Mouse (Mus musculus) liver, adult 2 months (tissue): ENCODE measurements at regions not wholly inside any gene's neighbourhood (a gene's known extent, or its start where the extent isn't known, plus 50 kb on each side); places are given as distances from the start of the nearest gene placed in this dataset.
A peak's percentile ranks its signal among the peaks of the same experiment; 100 is the strongest.

Experiments used
- DNase-seq: peaks from one replicate; pipeline ENCODE4 v3.0.0-alpha.2; 2011; ENCODE audit warnings: low read depth, low spot score; ENCODE audit errors: extremely low read depth
- H3K27ac ChIP-seq: fragments of 200-500 bp; replicated peaks from 2 replicates; pipeline ENCODE4 v1.5.1; 2012; ENCODE audit warnings: low read depth, mild to moderate bottlenecking, control low read depth, inconsistent platforms, low read length; ENCODE audit not compliant: insufficient read depth
- H3K27me3 ChIP-seq: fragments of 200-500 bp; 2 replicates; pipeline ENCODE4 v1.6.1; 2012; ENCODE audit warnings: mild to moderate bottlenecking, moderate library complexity, low read length, inconsistent platforms; ENCODE audit not compliant: control insufficient read depth, insufficient read depth
- H3K36me3 ChIP-seq: fragments of 200-500 bp; 2 replicates; pipeline ENCODE4 v1.6.1; 2012; ENCODE audit warnings: low read length, inconsistent platforms; ENCODE audit not compliant: control insufficient read depth, insufficient read depth
- H3K4me1 ChIP-seq: fragments of 200-500 bp; 2 replicates; pipeline ENCODE4 v1.6.1; 2011; ENCODE audit warnings: low read length; ENCODE audit not compliant: control insufficient read depth, insufficient read depth
- H3K4me3 ChIP-seq: fragments of 200-500 bp; 2 replicates; pipeline ENCODE4 v1.5.1; 2011; ENCODE audit warnings: low read depth, mild to moderate bottlenecking, control low read depth, low read length, moderate library complexity; ENCODE audit not compliant: insufficient read depth
- H3K79me2 ChIP-seq: fragments of 200-500 bp; 2 replicates; pipeline ENCODE4 v1.6.1; 2012; ENCODE audit warnings: inconsistent platforms, mild to moderate bottlenecking, low read length, moderate library complexity; ENCODE audit not compliant: control insufficient read depth, insufficient read depth
- H3K9ac ChIP-seq: fragments of 200-500 bp; 2 replicates; pipeline ENCODE4 v1.6.1; 2012; ENCODE audit warnings: low read depth, mild to moderate bottlenecking, control low read depth, inconsistent platforms, low read length
- CTCF ChIP-seq: fragments of 200-500 bp; IDR thresholded peaks from 2 replicates; pipeline ENCODE4 v1.5.1; 2011; ENCODE audit warnings: low read depth, low read length, control low read depth
- POLR2A ChIP-seq: fragments of 200-500 bp; IDR thresholded peaks from 2 replicates; pipeline ENCODE4 v1.6.1; 2011; ENCODE audit warnings: low read length, control low read depth; ENCODE audit not compliant: insufficient read depth; ENCODE audit errors: extremely low read depth
- WGBS: fragments of 180-500 bp; shearing (Covaris S2); methylation state at CpG from one replicate; pipeline ENCODE4 v1.1.7; 2018; 5-methylcytosine and 5-hydroxymethylcytosine counted together

- WGBS = 24% methylated on average over 15 of the region's 15 CpGs
- no peak for DNase-seq
- Histone ChIP-seq H3K27ac (no peak overlapping the region), H3K9ac (no peak overlapping the region), H3K79me2 (no peaks in the 10 kb centered on the region), H3K4me1 (no peaks in the 10 kb centered on the region), H3K36me3 (no peaks in the 10 kb centered on the region), H3K4me3 (no peak overlapping the region), H3K27me3 (no peaks in the 10 kb centered on the region)
- TF ChIP-seq POLR2A (no peak), CTCF (no peak)
Observed at GRCm38 (mm10) chr15:96169726-96170467, 117.4 kb upstream of the Arid2 start.

GRCm38 (mm10) chr15:96170986-96171769, 116.1 kb upstream of the Arid2 start:
- no peak for DNase-seq
- 7% methylated on average over 22 of the region's 22 CpGs for WGBS
- TF ChIP-seq CTCF = no peak
- no peak for TF ChIP-seq POLR2A
- no peaks in the 10 kb centered on the region for H3K36me3 ChIP-seq
- no peaks in the 10 kb centered on the region for H3K79me2 ChIP-seq
- H3K27me3 ChIP-seq = no peaks in the 10 kb centered on the region
- H3K4me1 ChIP-seq = no peaks in the 10 kb centered on the region
- no peak overlapping the region for H3K9ac ChIP-seq
- peak overlapping the region; percentile 20; the same call in 1 of the 2 replicates for H3K4me3 ChIP-seq
- no peak overlapping the region for H3K27ac ChIP-seq

- Histone ChIP-seq H3K27me3 (no peaks in the 10 kb centered on the region), H3K79me2 (no peaks in the 10 kb centered on the region), H3K36me3 (no peaks in the 10 kb centered on the region), H3K4me3 (no peak overlapping the region), H3K9ac (no peak overlapping the region), H3K27ac (no peak overlapping the region), H3K4me1 (no peaks in the 10 kb centered on the region)
- TF ChIP-seq CTCF = no peak
- no peak for TF ChIP-seq POLR2A
- 80% methylated on average over 9 of the region's 9 CpGs for WGBS
- DNase-seq = no peak
Observed at GRCm38 (mm10) chr15:96177911-96178310, 109.4 kb upstream of the Arid2 start.

- 85% methylated on average over 8 of the region's 8 CpGs for WGBS
- H3K36me3 ChIP-seq = no peaks in the 10 kb centered on the region
- no peak for DNase-seq
- no peak overlapping the region for H3K27ac ChIP-seq
- no peaks in the 10 kb centered on the region for H3K79me2 ChIP-seq
- H3K9ac ChIP-seq = no peak overlapping the region
- H3K27me3 ChIP-seq = no peaks in the 10 kb centered on the region
- no peaks in the 10 kb centered on the region for H3K4me1 ChIP-seq
- TF ChIP-seq CTCF = no peak
- no peak for TF ChIP-seq POLR2A
- H3K4me3 ChIP-seq = no peak overlapping the region
Observed at GRCm38 (mm10) chr15:96178374-96179109, 108.8 kb upstream of the Arid2 start.

- no peak for TF ChIP-seq CTCF
- TF ChIP-seq POLR2A = no peak
- H3K36me3 ChIP-seq = no peaks in the 10 kb centered on the region
- no peak overlapping the region for H3K27ac ChIP-seq
- no peak for DNase-seq
- H3K4me3 ChIP-seq = no peak overlapping the region
- H3K9ac ChIP-seq = no peak overlapping the region
- no peaks in the 10 kb centered on the region for H3K4me1 ChIP-seq
- no peaks in the 10 kb centered on the region for H3K79me2 ChIP-seq
- no peaks in the 10 kb centered on the region for H3K27me3 ChIP-seq
- 79% methylated on average over 5 of the region's 5 CpGs for WGBS
Observed at GRCm38 (mm10) chr15:96179511-96179910, 107.8 kb upstream of the Arid2 start.
